Mouse (Mus musculus): Measurements from ENCODE around the gene Eya2. TPM values are rescaled to one million over a fixed set of nuclear protein-coding genes. Genes with fewer than 3 reads are reported as not detected.

Gene Eya2
- polyA plus RNA-seq, 1 experiment, result 1.5 TPM

GRCm38 (mm10) chr2:165745306-165746098, 150.7 kb downstream of the Eya2 start:
- DNase-seq (ENCODE audit: low read depth, low spot score), result no peak
- WGBS, result 78% methylated on average over 18 of the region's 18 CpGs

DNA sequence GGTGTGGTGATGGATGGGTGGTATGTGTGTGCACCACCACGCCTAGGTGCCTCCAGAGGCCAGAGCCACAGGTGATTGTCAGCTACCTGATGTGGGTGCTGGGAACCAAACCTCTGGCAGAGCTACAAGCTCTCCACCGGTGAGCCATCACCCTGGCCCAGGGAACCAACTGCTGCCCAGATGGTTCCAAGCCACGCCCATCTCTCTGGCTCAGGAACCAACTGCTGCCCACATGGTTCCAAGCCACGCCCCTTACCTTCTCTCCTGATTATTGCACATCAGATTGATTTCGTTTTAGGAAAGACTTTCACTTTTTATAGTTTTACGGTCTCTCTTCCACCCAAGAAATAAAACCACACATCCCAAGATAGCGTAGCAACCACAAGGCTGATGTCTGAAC, 153.1 kb downstream of the Eya2 start:
- WGBS, result 25% methylated on average over 7 of the region's 7 CpGs
- peak; percentile 27 for DNase-seq (ENCODE audit: low read depth, low spot score)

GRCm38 (mm10) chr2:165748426-165748825, 153.6 kb downstream of the Eya2 start:
- WGBS, result 14% methylated on average over 11 of the region's 11 CpGs
- no peak for DNase-seq (ENCODE audit: low read depth, low spot score)

GRCm38 (mm10) chr2:165751068-165751467, 156.2 kb downstream of the Eya2 start:
- WGBS, result 33% methylated on average over 7 of the region's 7 CpGs
- DNase-seq (ENCODE audit: low read depth, low spot score), result no peak

GRCm38 (mm10) chr2:165752704-165753103, 157.9 kb downstream of the Eya2 start:
- 77% methylated on average over 4 of the region's 4 CpGs for WGBS
- no peak for DNase-seq (ENCODE audit: low read depth, low spot score)

GRCm38 (mm10) chr2:165757799-165758198, 163.0 kb downstream of the Eya2 start:
- 68% methylated on average over 15 of the region's 15 CpGs for WGBS
- DNase-seq (ENCODE audit: low read depth, low spot score), result no peak

- DNase-seq (ENCODE audit: low read depth, low spot score), result no peak
- WGBS, result 24% methylated on average over 5 of the region's 5 CpGs
These were observed 163.7 kb downstream of the Eya2 start for GRCm38 (mm10) chr2:165758534-165758933.

GRCm38 (mm10) chr2:165759421-165759985, 164.7 kb downstream of the Eya2 start:
- WGBS, result 85% methylated on average over 13 of the region's 13 CpGs
- no peak for DNase-seq (ENCODE audit: low read depth, low spot score)

GRCm38 (mm10) chr2:165768805-165769358, 174.1 kb downstream of the Eya2 start:
- WGBS, result 62% methylated on average over 11 of the region's 11 CpGs
- DNase-seq (ENCODE audit: low read depth, low spot score), result no peak

DNA sequence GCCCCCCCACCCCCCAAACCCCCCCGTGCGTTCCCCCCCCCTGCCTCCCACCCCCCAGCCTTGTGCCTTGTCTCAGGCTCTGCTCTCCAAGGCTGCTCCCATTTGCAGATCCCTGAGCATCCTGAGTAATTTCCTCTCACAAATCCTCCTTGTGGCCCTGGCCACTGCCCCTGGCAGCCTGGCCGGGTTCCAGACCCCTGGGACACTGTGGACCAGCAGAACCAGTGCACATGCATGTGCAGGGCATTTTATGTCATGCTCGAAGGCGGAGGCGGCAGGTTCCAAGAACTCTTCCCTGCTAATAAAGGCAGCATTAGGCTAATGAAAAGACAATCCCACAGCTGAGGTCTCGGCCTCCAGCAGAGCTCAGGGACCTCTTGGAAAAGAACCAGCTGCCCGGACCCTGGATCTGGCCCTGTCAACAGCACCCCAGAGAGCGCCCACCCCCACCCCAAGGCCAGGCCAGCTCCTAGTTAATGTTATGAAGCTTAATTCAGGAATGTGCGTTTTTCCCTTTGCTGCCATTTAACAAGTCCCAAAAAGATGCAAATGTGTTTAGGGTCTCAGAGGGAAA, 174.6 kb downstream of the Eya2 start:
- WGBS, result 71% methylated on average over 9 of the region's 10 CpGs
- DNase-seq (ENCODE audit: low read depth, low spot score), result no peak

- WGBS, result 14% methylated on average over 6 of the region's 6 CpGs
- peak; percentile 36 for DNase-seq (ENCODE audit: low read depth, low spot score)
These were observed 184.1 kb downstream of the Eya2 start for GRCm38 (mm10) chr2:165778927-165779326.

DNA sequence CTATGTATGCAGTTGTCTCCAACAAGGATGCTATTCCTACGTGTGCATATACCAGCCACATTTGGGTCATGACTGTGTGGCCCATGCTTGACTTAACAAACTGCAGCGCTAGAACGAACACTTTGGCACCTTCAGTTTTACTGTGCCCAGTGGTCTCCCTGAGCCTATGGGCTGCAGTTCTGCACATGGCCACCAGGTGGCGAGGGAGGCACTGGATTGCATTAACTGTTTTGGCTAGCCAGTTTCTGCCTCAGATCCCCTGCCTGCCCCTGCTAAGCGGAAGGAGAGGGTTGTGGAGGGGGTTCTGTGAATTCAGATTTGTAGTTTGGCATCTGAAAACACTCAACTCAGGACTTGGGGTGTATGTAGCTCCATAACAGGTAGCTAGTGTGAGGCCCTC, 187.5 kb downstream of the Eya2 start:
- DNase-seq (ENCODE audit: low read depth, low spot score), result peak; percentile 29
- 34% methylated on average over 5 of the region's 5 CpGs for WGBS

GRCm38 (mm10) chr2:165785312-165786036, 190.6 kb downstream of the Eya2 start:
- 85% methylated on average over 20 of the region's 20 CpGs for WGBS
- no peak for DNase-seq (ENCODE audit: low read depth, low spot score)

DNA sequence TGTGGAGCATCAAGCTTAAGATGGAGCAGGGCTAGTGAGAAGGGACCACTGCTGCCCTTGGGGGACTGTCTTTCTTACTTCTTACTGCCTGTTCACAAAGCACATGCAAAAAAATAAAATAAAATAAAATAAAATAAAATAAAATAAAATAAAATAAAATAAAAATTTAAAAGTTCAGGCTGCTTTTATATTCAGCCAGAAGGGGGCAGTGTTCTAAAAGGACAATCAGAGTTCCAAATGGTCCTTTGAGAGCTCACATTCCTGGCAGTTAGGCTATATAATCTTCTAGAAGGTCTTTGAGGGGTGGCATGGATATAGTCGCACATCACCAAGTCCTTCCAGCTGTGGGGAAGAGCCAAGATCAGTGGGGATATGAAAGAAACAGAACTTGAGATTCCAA, 191.6 kb downstream of the Eya2 start:
- 81% methylated on average over 1 of the region's 1 CpGs for WGBS
- no peak for DNase-seq (ENCODE audit: low read depth, low spot score)

GRCm38 (mm10) chr2:165788005-165788404, 193.2 kb downstream of the Eya2 start:
- no peak for DNase-seq (ENCODE audit: low read depth, low spot score)
- 52% methylated on average over 11 of the region's 11 CpGs for WGBS

GRCm38 (mm10) chr2:165788796-165789195, 194.0 kb downstream of the Eya2 start:
- no peak for DNase-seq (ENCODE audit: low read depth, low spot score)
- 92% methylated on average over 9 of the region's 9 CpGs for WGBS

GRCm38 (mm10) chr2:165789667-165790066, 194.8 kb downstream of the Eya2 start:
- 86% methylated on average over 3 of the region's 3 CpGs for WGBS
- no peak for DNase-seq (ENCODE audit: low read depth, low spot score)

GRCm38 (mm10) chr2:165791026-165791425, 196.2 kb downstream of the Eya2 start:
- DNase-seq (ENCODE audit: low read depth, low spot score), result no peak
- 73% methylated on average over 7 of the region's 7 CpGs for WGBS

DNA sequence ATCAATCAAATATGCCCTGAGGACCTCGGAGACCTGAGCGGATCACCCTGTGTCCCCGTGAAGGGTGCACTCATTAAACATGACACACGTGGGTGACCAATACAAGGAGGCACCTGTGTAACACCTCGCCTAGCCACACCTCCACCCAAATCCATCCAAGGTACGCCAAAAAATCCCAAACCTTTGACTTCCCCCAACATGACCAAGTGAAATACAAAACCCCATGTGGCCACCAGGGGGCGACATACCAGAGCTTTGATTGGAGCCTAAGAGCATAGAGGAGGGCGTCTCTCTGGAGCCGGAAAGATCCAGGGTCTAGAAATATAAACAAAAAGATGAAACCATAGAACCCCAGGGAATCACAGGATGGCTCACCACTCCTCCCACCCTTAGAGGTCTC, 196.8 kb downstream of the Eya2 start:
- 59% methylated on average over 9 of the region's 9 CpGs for WGBS
- DNase-seq (ENCODE audit: low read depth, low spot score), result peak; percentile 25
